Mouse (Mus musculus) right cerebral cortex, postnatal 25 days (tissue): Measurements from ENCODE around the gene Cant1.

Source experiments
- DNase-seq: peaks from one replicate; pipeline ENCODE4 v3.0.0; 2022

Cant1 gene

GRCm38 (mm10) chr11:118428944-118429709, 10.2 kb upstream of the Cant1 start:
- no peak for DNase-seq

DNA sequence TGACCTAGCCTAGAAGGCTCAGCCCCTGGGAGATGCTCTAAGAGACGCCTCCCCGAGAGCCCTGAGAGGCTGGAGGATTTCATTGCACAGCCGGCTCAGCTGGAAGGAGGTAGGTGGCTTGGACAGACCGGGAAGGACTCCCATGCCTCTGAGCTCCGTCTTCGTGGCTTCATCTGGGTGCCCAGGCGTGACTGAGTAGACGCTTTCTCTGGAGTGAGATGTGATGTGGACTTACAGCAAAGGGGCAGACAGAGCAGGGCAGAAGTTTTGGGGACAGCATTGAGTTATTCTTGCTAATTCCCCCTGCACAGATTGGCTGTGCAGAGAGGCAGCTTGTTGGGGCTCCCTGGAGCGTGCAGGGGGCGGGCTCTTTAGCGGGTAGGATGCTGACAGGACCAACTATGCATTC, 9.6 kb upstream of the Cant1 start:
- no peak for DNase-seq

DNA sequence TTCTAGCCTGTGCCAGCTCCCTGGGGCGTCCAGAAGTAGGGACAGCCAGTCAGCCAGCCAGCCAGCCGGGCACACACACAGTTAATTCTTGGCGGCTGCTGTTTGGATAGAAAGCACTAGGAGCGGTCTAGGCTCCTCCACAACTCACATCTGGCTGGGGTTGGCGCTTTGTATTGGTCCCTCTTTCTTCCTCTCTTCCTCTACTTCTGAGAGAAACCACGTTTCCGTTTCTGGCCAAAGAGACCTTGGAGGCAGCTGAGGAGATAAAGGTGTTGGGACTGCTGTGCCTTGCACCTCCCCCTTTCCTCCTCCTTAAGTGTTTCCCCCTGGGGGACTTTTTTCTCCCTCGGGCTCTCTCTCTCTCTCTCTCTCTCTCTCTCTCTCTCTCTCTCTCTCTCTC, 9.1 kb upstream of the Cant1 start, which contains the start of gene C1qtnf1:
Gene C1qtnf1 (plus strand): TSS at position 218 of the 400 bp plus-strand sequence.
- DNase-seq, result no peak

DNA sequence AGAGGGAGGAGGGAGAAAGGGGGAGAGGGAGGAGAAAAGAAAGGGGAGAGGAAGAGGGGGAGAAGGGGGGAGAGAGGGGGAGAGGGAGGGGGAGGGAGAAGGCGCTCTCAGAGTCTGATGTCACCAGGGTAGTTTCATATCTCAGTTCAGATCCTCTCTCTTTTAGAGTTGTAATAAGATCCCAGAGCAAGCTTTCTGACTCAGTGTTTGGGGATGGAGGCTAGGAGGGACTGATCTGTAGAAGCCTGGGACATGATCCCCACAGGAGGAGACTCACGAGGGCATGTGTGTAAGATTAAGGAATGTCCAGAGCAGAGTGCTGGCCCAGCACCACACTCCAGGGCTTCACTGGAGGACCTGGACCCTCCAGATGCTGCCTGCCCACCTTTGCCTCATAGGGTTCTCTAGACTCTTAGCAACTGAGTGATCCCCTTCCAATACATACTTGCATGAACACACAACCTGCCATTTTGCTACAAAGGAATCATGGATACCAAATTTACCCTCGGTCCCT, 8.4 kb upstream of the Cant1 start:
- DNase-seq, result no peak

GRCm38 (mm10) chr11:118426765-118427164, 7.9 kb upstream of the Cant1 start:
- no peak for DNase-seq

- DNase-seq, result no peak
Measured at GRCm38 (mm10) chr11:118424621-118425335, 5.9 kb upstream of the Cant1 start.

GRCm38 (mm10) chr11:118423266-118423971, 4.5 kb upstream of the Cant1 start:
- peak; percentile 78 for DNase-seq

DNA sequence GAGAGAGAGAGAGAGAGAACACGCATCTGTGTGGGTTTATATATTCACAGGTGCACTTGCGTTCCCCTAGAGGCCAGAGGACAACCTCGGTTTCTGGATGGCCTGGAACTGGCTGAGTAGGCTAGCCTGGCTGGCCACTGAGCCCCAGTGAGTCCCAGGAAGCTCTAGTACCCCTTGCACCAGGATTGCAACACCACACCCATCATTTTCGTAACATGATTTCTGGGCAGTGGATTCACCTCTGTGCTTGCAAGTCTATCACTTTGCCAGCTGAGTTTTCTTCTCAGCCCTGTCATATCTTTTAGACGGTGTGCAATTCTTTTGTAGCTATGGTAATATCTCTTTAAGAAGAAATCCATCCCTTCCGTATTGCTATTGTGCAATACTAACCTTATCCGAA, 1.4 kb upstream of the Cant1 start:
- DNase-seq, result no peak

GRCm38 (mm10) chr11:118418442-118418833, 448 bp downstream of the Cant1 start:
- no peak for DNase-seq

GRCm38 (mm10) chr11:118417496-118417895, 1.4 kb downstream of the Cant1 start:
- DNase-seq, result no peak

DNA sequence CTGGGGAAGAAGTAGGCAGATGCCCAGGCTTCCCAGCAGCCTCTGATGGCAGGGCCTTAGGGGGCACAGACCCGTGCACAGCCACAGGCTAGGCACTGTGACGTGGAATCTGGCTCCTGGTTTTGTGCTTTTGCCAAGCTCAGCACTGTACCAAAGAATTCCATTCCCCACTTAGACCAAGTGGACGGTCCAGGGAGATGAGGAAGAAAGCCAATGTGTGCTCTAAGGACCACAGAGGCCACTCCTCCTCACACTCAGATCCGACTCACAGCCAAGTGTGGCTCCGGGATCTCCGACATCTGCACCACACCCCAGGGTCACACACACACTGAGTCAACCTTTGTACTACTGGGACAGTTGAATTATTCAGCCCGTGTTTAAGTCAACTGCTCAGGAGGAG, 2.8 kb downstream of the Cant1 start:
- no peak for DNase-seq

DNA sequence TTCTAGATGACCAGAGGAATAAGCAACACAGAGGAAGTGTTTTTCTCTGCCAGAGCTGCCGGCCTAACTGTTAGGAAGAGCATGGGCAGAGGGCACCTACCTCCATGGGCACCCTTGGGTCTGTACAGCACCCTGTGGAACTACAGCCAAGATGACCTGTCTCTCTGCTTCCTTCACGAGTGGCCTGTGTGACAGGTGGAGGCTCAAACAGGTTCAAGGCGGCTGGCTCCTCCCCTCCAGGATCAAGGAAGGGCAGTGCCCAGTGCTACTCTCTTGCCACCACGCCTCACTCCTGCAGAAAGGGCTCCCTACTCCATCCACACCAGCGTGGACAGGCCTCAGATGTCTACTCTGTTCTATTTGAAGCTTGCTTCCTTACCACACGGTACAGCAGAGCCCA, 3.3 kb downstream of the Cant1 start:
- no peak for DNase-seq

GRCm38 (mm10) chr11:118414270-118414669, 4.6 kb downstream of the Cant1 start:
- no peak for DNase-seq

- no peak for DNase-seq
Measured at GRCm38 (mm10) chr11:118413055-118413454, 5.8 kb downstream of the Cant1 start.

GRCm38 (mm10) chr11:118412601-118413000, 6.3 kb downstream of the Cant1 start:
- DNase-seq, result no peak

GRCm38 (mm10) chr11:118411271-118411670, 7.6 kb downstream of the Cant1 start:
- no peak for DNase-seq

- no peak for DNase-seq
Measured at GRCm38 (mm10) chr11:118410479-118410878, 8.4 kb downstream of the Cant1 start.

DNA sequence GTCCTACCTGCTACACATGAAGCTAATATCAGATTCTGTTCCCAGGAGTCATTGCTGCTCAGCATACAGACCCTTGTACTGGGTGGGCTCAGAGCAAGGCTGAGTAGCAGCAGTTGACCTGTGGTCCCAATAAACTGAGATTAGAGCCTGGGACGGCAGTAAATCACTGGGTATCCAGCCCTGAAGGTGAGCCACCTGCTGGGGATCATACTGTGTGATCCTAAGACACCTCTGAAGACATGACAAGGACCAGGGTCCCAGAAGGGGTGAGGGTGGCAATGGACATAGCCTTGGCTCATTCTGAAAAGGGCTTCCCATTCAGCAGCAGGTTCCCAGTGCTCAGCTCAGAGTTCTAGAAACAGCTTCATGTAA, 8.8 kb downstream of the Cant1 start:
- no peak for DNase-seq

- DNase-seq, result no peak
Measured at GRCm38 (mm10) chr11:118409106-118410072, 9.5 kb downstream of the Cant1 start.

- no peak for DNase-seq
Measured at GRCm38 (mm10) chr11:118408051-118408740, 10.7 kb downstream of the Cant1 start.

GRCm38 (mm10) chr11:118407318-118407910, 11.5 kb downstream of the Cant1 start:
- no peak for DNase-seq
